Mouse (Mus musculus): ENCODE data around the gene Zbtb8os.
"Not testable (repeated sequence)": the region's sequence is repeated elsewhere in the genome, so short reads cannot be mapped to it uniquely, and the experiment has no call there.

Zbtb8os gene

GRCm38 (mm10) chr4:129334677-129335215 is 749 bp upstream of the Zbtb8os start:
- DNase-seq, result peak; percentile 63

- DNase-seq, result no peak
Observed at GRCm38 (mm10) chr4:129336291-129336690, 796 bp downstream of the Zbtb8os start.

- no peak for DNase-seq
Observed at GRCm38 (mm10) chr4:129339743-129340142, 4.2 kb downstream of the Zbtb8os start.

GRCm38 (mm10) chr4:129341888-129342287 is 6.4 kb downstream of the Zbtb8os start:
- DNase-seq, result no peak

GRCm38 (mm10) chr4:129342705-129343104 is 7.2 kb downstream of the Zbtb8os start:
- no peak for DNase-seq

- DNase-seq, result no peak
Observed at GRCm38 (mm10) chr4:129346481-129347154, 11.1 kb downstream of the Zbtb8os start.

- peak; percentile 90 for DNase-seq
Observed at GRCm38 (mm10) chr4:129350644-129351043, 15.1 kb downstream of the Zbtb8os start.

GRCm38 (mm10) chr4:129351111-129351510 is 15.6 kb downstream of the Zbtb8os start:
- no peak for DNase-seq

GRCm38 (mm10) chr4:129353176-129353575 is 17.7 kb downstream of the Zbtb8os start:
- DNase-seq, result no peak

- no peak for DNase-seq
Observed at GRCm38 (mm10) chr4:129354236-129354635, 18.7 kb downstream of the Zbtb8os start.

GRCm38 (mm10) chr4:129357613-129358163 is 22.2 kb downstream of the Zbtb8os start:
- DNase-seq, result no peak

- not testable (repeated sequence) for DNase-seq
Observed at GRCm38 (mm10) chr4:129362238-129362637, 26.7 kb downstream of the Zbtb8os start.

GRCm38 (mm10) chr4:129362771-129363170 is 27.3 kb downstream of the Zbtb8os start:
- DNase-seq, result no peak

GRCm38 (mm10) chr4:129363463-129363862 is 28.0 kb downstream of the Zbtb8os start:
- DNase-seq, result no peak

- DNase-seq, result no peak
Observed at GRCm38 (mm10) chr4:129364379-129364778, 28.9 kb downstream of the Zbtb8os start.

GRCm38 (mm10) chr4:129365224-129365623 is 29.7 kb downstream of the Zbtb8os start:
- DNase-seq, result no peak

- DNase-seq, result no peak
Observed at GRCm38 (mm10) chr4:129371391-129371790, 35.9 kb downstream of the Zbtb8os start.

- DNase-seq, result no peak
Observed at GRCm38 (mm10) chr4:129373202-129373976, 37.9 kb downstream of the Zbtb8os start.

- DNase-seq, result no peak
Observed at GRCm38 (mm10) chr4:129374219-129374755, 38.8 kb downstream of the Zbtb8os start.

- DNase-seq, result no peak
Observed at GRCm38 (mm10) chr4:129375000-129375399, 39.5 kb downstream of the Zbtb8os start.

- no peak for DNase-seq
Observed at GRCm38 (mm10) chr4:129375821-129376220, 40.3 kb downstream of the Zbtb8os start.

GRCm38 (mm10) chr4:129376961-129377545 is 41.6 kb downstream of the Zbtb8os start:
- DNase-seq, result peak; percentile 52

Data from lung, postnatal 14 days (tissue).